Mouse (Mus musculus) liver, embryonic 14.5 days (tissue): ENCODE results near the gene Nipa1. TPM values are rescaled to one million over a fixed set of nuclear protein-coding genes. Genes with fewer than 3 reads are reported as not detected.

Experiments
- ATAC-seq: fragments of 200-750 bp; cut with Nextera tagmentation; 2 replicates; pipeline ENCODE4 v1.8.0; 2017; ENCODE audit warnings: moderate number of reproducible peaks, mild to moderate bottlenecking, moderate library complexity; ENCODE audit not compliant: insufficient read depth
- DNase-seq, 3 experiments: peaks; one replicate each; pipeline ENCODE4 v3.0.0-alpha.2; 2012 to 2013; ENCODE audit warnings: low read depth in 3 of 3, low spot score in 3 of 3
- H3K27ac ChIP-seq: fragments of 300-500 bp; sonication (generic); 2 replicates; pipeline ENCODE4 v1.5.1; 2014; ENCODE audit warnings: moderate library complexity, mild to moderate bottlenecking, control low read depth, inconsistent platforms
- H3K27me3 ChIP-seq: fragments of 300-500 bp; sonication (generic); 2 replicates; pipeline ENCODE4 v1.6.1; 2014; ENCODE audit warnings: mild to moderate bottlenecking, low read length, moderate library complexity; ENCODE audit not compliant: control insufficient read depth, insufficient read depth
- H3K36me3 ChIP-seq: fragments of 300-500 bp; sonication (generic); replicated peaks from 2 replicates; pipeline ENCODE4 v1.6.1; 2014; ENCODE audit warnings: low read depth; ENCODE audit not compliant: control insufficient read depth, insufficient read depth
- H3K4me1 ChIP-seq, 2 experiments: fragments of 200-500 bp in 1 of 2; fragments of 300-500 bp in 1 of 2; sonication (generic) in 1 of 2; replicated peaks; 2 replicates each; pipeline ENCODE4 v1.6.1; 2012 to 2014; ENCODE audit warnings: antibody characterized with exemption in 1 of 2, inconsistent platforms in 1 of 2, low read length in 1 of 2; ENCODE audit not compliant: control insufficient read depth in 2 of 2, insufficient read depth in 2 of 2
- H3K4me2 ChIP-seq: fragments of 300-500 bp; sonication (generic); 2 replicates; pipeline ENCODE4 v1.6.1; 2014; ENCODE audit warnings: low read depth, mild to moderate bottlenecking, control low read depth, moderate library complexity
- H3K4me3 ChIP-seq, 2 experiments: fragments of 200-500 bp in 1 of 2; fragments of 300-500 bp in 1 of 2; sonication (generic) in 1 of 2; 2 replicates each; pipeline ENCODE4 v1.5.1; 2012 to 2014; ENCODE audit warnings: low read depth in 2 of 2, low read length in 2 of 2, mild to moderate bottlenecking in 2 of 2, control low read depth in 1 of 2, inconsistent platforms in 1 of 2, moderate library complexity in 1 of 2; ENCODE audit not compliant: insufficient read depth in 1 of 2
- H3K9ac ChIP-seq: fragments of 300-500 bp; sonication (generic); replicated peaks from 2 replicates; pipeline ENCODE4 v1.6.1; 2014; ENCODE audit warnings: mild to moderate bottlenecking, control low read depth, moderate library complexity
- H3K9me3 ChIP-seq: fragments of 300-500 bp; sonication (generic); 2 replicates; pipeline ENCODE4 v1.6.1; 2016; ENCODE audit warnings: low read length, mixed read lengths; ENCODE audit not compliant: control insufficient read depth
- CTCF ChIP-seq: IDR thresholded peaks from 2 replicates; pipeline ENCODE4 v1.5.1; 2016; ENCODE audit warnings: antibody characterized with exemption, low read depth, control low read depth
- EP300 ChIP-seq: IDR thresholded peaks from 2 replicates; pipeline ENCODE4 v1.6.1; 2016; ENCODE audit warnings: antibody characterized with exemption, low read depth
- WGBS: fragments of 180-500 bp; shearing (Covaris S2); extraction: QIAGEN DNeasy Blood & Tissue Kit; methylation state at CpG from one replicate; pipeline ENCODE4 v1.1.7; 2014; ENCODE audit not compliant: insufficient replicate concordance; 5-methylcytosine and 5-hydroxymethylcytosine counted together
- polyA plus RNA-seq, 2 experiments: library from polyadenylated mRNA; depleted of rRNA in 1 of 2; stranded (reverse) in 1 of 2; unstranded in 1 of 2; fragments of >200 nt; fragmentation: Nextera tagmentation in 1 of 2; extraction: Ambion mirVana in 1 of 2; gene quantifications; 2 replicates each; pipeline versions ENCODE4 v1.2.1 to v1.2.3; 2012 to 2014

Nipa1 gene
- polyA plus RNA-seq, 2 experiments = 8.1 to 10.9 TPM

DNA sequence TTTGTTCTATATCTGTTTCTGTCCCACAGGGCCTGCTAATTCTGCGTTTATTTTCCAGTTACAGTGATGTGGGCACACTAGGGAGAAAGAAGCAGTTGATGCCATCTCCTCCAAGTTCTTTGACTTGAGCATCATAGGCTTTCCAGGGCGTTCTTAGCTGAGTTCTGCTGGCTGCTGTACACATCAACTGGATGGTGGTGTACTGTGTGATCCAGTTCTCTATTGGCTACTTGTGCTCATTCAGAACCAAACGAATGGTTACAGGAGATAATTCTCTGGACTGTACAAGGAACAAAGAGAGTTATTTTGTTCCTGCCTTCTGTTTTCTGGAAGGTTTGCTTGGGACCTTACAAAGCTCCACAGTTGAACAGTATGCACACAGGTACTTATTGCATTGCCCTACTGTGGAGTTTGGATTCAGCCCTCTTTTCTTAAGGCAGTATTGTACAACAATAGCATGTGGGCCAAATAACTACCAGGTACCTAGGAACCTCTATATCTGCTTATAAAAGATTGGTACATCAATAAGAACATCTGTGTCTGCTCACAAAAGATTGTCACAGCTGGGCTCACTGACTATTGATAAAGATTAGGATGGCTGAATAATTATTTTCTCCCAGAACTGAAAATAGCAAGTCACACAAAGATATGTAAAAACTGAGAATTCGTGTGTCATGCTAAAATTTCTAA lies 24.0 kb upstream of the Nipa1 start:
- Histone ChIP-seq H3K27ac (peak overlapping the region; percentile 67), H3K4me3 (no peak overlapping the region), H3K9me3 (no peaks in the 10 kb centered on the region), H3K4me2 (peak overlapping the region; percentile 19), H3K9ac (peak overlapping the region; percentile 21), H3K36me3 (no peaks in the 10 kb centered on the region), H3K4me1 (peaks cover 10 to 21% of the 10 kb centered on the region in 2 experiments), H3K27me3 (no peaks in the 10 kb centered on the region)
- 39% methylated on average over 4 of the region's 4 CpGs for WGBS
- ATAC-seq = peak; percentile 85
- DNase-seq = peak; percentile 56 to 62 (median 57)
- TF ChIP-seq CTCF (no peak), EP300 (peak; percentile 94)

GRCm38 (mm10) chr7:56042353-56042752 lies 22.6 kb upstream of the Nipa1 start:
- ATAC-seq = peak; percentile 55; the same call in 1 of the 2 replicates

GRCm38 (mm10) chr7:56023586-56023985 lies 3.8 kb upstream of the Nipa1 start:
- DNase-seq (no peak), ATAC-seq (no peak)
- TF ChIP-seq EP300 (no peak), CTCF (no peak)
- no peak overlapping the region for H3K4me2 ChIP-seq
- H3K27me3 ChIP-seq = no peaks in the 10 kb centered on the region
- no peak overlapping the region for H3K4me3 ChIP-seq
- H3K9me3 ChIP-seq = no peaks in the 10 kb centered on the region
- H3K9ac ChIP-seq = no peak overlapping the region
- no peaks in the 10 kb centered on the region for H3K36me3 ChIP-seq
- no peak overlapping the region for H3K27ac ChIP-seq
- H3K4me1 ChIP-seq = peaks cover 11 to 16% of the 10 kb centered on the region in 2 experiments
- WGBS = 77% methylated on average over 3 of the region's 3 CpGs

More at GRCm38 (mm10) chr7:56042353-56042752, 22.6 kb upstream of the Nipa1 start:
- DNase-seq = peak; percentile 76 to 84 (median 82)
- Histone ChIP-seq H3K4me1 (peaks cover 10 to 19% of the 10 kb centered on the region in 2 experiments), H3K27ac (no peak overlapping the region; the same call in 1 of the 2 replicates), H3K4me3 (no peak overlapping the region), H3K9me3 (no peaks in the 10 kb centered on the region), H3K4me2 (no peak overlapping the region), H3K9ac (no peak overlapping the region), H3K27me3 (no peaks in the 10 kb centered on the region), H3K36me3 (no peaks in the 10 kb centered on the region)
- TF ChIP-seq CTCF (peak; percentile 96), EP300 (no peak; the same call in 1 of the 2 replicates)
- 13% methylated on average over 5 of the region's 5 CpGs for WGBS

GRCm38 (mm10) chr7:56018972-56019929 lies 503 bp downstream of the Nipa1 start:
- H3K4me1 ChIP-seq = peaks cover 39 to 47% of the 10 kb centered on the region in 2 experiments
- H3K9me3 ChIP-seq = no peaks in the 10 kb centered on the region
- H3K9ac ChIP-seq = peak overlapping the region; percentile 81
- H3K27ac ChIP-seq = peak overlapping the region; percentile 93
- peak overlapping the region; percentile 67 to 87 for H3K4me3 ChIP-seq
- H3K27me3 ChIP-seq = no peaks in the 10 kb centered on the region
- TF ChIP-seq CTCF = no peak
- no peak for TF ChIP-seq EP300
- peak; percentile 63 to 65 (median 65) for DNase-seq
- ATAC-seq = peak; percentile 73
- peak overlapping the region; percentile 82 for H3K4me2 ChIP-seq
- under 1% methylated on average over 71 of the region's 71 CpGs for WGBS
- no peaks in the 10 kb centered on the region for H3K36me3 ChIP-seq
